Mouse (Mus musculus) forebrain, embryonic 12.5 days (tissue): ENCODE measurements around the gene Grm3. TPM values are rescaled to one million over a fixed set of nuclear protein-coding genes. Genes with fewer than 3 reads are reported as not detected.
A peak's percentile ranks its signal among the peaks of the same experiment; 100 is the strongest.

Experiments used
- ATAC-seq: fragments of 200-750 bp; cut with Nextera tagmentation; 2 replicates; pipeline ENCODE4 v1.8.0; 2017; ENCODE audit warnings: moderate TSS enrichment; ENCODE audit not compliant: low FRiP score
- H3K27ac ChIP-seq: fragments of 300-500 bp; sonication (generic); 2 replicates; pipeline ENCODE4 v1.5.1; 2016; ENCODE audit warnings: mild to moderate bottlenecking
- H3K27me3 ChIP-seq: fragments of 300-500 bp; sonication (generic); 2 replicates; pipeline ENCODE4 v1.6.1; 2016; ENCODE audit warnings: mild to moderate bottlenecking
- H3K36me3 ChIP-seq: fragments of 300-500 bp; sonication (generic); replicated peaks from 2 replicates; pipeline ENCODE4 v1.6.1; 2016; ENCODE audit warnings: mild to moderate bottlenecking
- H3K4me1 ChIP-seq: fragments of 300-500 bp; sonication (generic); 2 replicates; pipeline ENCODE4 v1.6.1; 2016
- H3K4me2 ChIP-seq: fragments of 300-500 bp; sonication (generic); 2 replicates; pipeline ENCODE4 v1.6.1; 2016; ENCODE audit warnings: mild to moderate bottlenecking, moderate library complexity
- H3K4me3 ChIP-seq: fragments of 300-500 bp; sonication (generic); replicated peaks from 2 replicates; pipeline ENCODE4 v1.5.1; 2016; ENCODE audit warnings: mild to moderate bottlenecking
- H3K9ac ChIP-seq: fragments of 300-500 bp; sonication (generic); 2 replicates; pipeline ENCODE4 v1.6.1; 2016; ENCODE audit warnings: mild to moderate bottlenecking
- H3K9me3 ChIP-seq: fragments of 300-500 bp; sonication (generic); 2 replicates; pipeline ENCODE4 v1.6.1; 2016
- WGBS: fragments of 180-500 bp; shearing (Covaris S2); methylation state at CpG from one replicate; pipeline ENCODE4 v1.1.7; 2016; 5-methylcytosine and 5-hydroxymethylcytosine counted together
- polyA plus RNA-seq: library from polyadenylated mRNA; unstranded; fragments of >200 nt; fragmentation: Nextera tagmentation; extraction: Ambion mirVana; gene quantifications from 2 replicates; pipeline ENCODE4 v1.2.1, GENCODE M21; 2016

The Grm3 gene
- 1.9 and 2.5 TPM in 2 replicates for polyA plus RNA-seq

DNA sequence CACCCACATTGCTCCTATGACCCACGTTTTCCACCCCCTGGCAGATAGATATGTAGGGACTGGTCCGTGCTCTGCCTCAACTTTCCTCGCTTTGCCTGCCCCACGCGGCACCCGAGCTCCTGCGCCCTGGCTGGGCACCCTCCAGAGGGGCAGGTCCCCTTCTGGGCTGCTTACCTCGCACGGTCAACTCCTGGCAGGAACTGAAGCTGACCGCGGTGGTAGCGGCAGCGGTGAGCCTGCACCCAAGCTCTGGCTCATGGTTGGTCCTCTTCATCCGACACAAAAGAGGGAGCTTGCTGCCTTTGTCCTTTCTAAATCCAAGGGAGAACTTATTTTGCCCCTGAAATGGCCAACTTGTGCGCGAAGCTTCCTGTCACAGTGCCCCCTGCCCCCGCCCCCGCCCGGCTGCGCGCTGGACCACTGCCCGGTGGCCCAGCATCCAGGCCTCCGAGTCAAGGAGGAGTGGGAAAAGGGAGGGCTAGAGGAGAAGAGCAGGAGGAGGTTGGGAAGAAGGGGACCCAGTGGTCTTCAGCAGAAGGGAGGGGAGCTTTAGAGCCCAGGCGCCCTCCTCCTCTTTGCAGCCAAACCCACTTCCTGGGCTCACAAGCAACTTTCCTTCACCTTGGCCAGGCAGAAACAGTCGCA, at the start of gene Grm3:
Grm3 (minus strand) TSS at position 215 of the 645 bp plus-strand sequence.
- Histone ChIP-seq H3K9me3 (no peaks in the 10 kb centered on the region), H3K27me3 (peaks cover 24% of the 10 kb centered on the region), H3K27ac (no peak within 1 kb of the TSS), H3K4me3 (peak within 1 kb of the TSS; percentile 50), H3K4me2 (peak within 1 kb of the TSS; percentile 96), H3K9ac (peak within 1 kb of the TSS; percentile 52), H3K4me1 (peaks cover 19% of the 10 kb centered on the region; the same call in 1 of the 2 replicates), H3K36me3 (no peaks in the 10 kb centered on the region)
- under 1% methylated on average over 24 of the region's 25 CpGs for WGBS
- ATAC-seq: peak; percentile 58

- Histone ChIP-seq H3K27ac (no peak overlapping the region), H3K4me2 (no peak overlapping the region), H3K36me3 (no peaks in the 10 kb centered on the region), H3K9me3 (no peaks in the 10 kb centered on the region), H3K27me3 (no peaks in the 10 kb centered on the region), H3K4me3 (no peak overlapping the region), H3K4me1 (no peaks in the 10 kb centered on the region), H3K9ac (no peak overlapping the region)
- 78% methylated on average over 2 of the region's 2 CpGs for WGBS
- no peak for ATAC-seq
Observed at GRCm38 (mm10) chr5:9755751-9756150, 30.8 kb upstream of the Grm3 start.

- no peak for ATAC-seq
- Histone ChIP-seq H3K36me3 (no peaks in the 10 kb centered on the region), H3K27ac (no peak overlapping the region), H3K27me3 (no peaks in the 10 kb centered on the region), H3K4me2 (no peak overlapping the region), H3K9me3 (no peaks in the 10 kb centered on the region), H3K4me3 (no peak overlapping the region), H3K4me1 (no peaks in the 10 kb centered on the region), H3K9ac (no peak overlapping the region)
- 65% methylated on average over 5 of the region's 5 CpGs for WGBS
Observed at GRCm38 (mm10) chr5:9748184-9748583, 23.2 kb upstream of the Grm3 start.

DNA sequence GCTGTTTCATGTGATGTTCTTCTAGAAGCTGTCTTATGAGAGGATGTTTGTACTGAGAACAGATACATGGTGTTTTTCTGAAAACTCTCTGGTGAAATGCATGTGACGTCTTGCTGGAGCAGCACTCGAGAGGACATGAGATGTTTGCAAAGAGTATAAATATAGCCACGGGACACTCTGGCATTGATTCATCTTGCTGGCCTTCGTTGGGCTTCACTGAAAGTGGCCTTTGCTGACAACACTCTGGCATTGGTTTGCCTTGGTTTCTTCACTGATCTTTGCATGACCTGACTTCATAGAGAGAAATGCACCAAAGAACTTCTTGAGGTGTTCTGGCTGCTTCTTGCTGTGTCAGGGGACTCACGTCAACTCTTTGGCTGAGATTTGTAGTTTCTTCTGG, 19.1 kb upstream of the Grm3 start:
- no peak for ATAC-seq
- no peak overlapping the region for H3K4me3 ChIP-seq
- 88% methylated on average over 5 of the region's 5 CpGs for WGBS
- H3K9ac ChIP-seq: no peak overlapping the region
- no peaks in the 10 kb centered on the region for H3K27me3 ChIP-seq
- H3K4me2 ChIP-seq: no peak overlapping the region
- H3K27ac ChIP-seq: no peak overlapping the region
- H3K4me1 ChIP-seq: no peaks in the 10 kb centered on the region
- no peaks in the 10 kb centered on the region for H3K36me3 ChIP-seq
- H3K9me3 ChIP-seq: no peaks in the 10 kb centered on the region

GRCm38 (mm10) chr5:9725601-9726268, 765 bp upstream of the Grm3 start:
- Histone ChIP-seq H3K9me3 (no peaks in the 10 kb centered on the region), H3K36me3 (no peaks in the 10 kb centered on the region), H3K4me2 (peak overlapping the region; percentile 96), H3K27me3 (peaks cover 24% of the 10 kb centered on the region), H3K9ac (peak overlapping the region; percentile 52), H3K4me3 (peak overlapping the region; percentile 50), H3K27ac (no peak overlapping the region), H3K4me1 (peaks cover 19% of the 10 kb centered on the region; the same call in 1 of the 2 replicates)
- peak; percentile 94 for ATAC-seq
- under 1% methylated on average over 22 of the region's 22 CpGs for WGBS

GRCm38 (mm10) chr5:9724287-9724955, 549 bp downstream of the Grm3 start:
- no peaks in the 10 kb centered on the region for H3K36me3 ChIP-seq
- no peaks in the 10 kb centered on the region for H3K9me3 ChIP-seq
- peak overlapping the region; percentile 50 for H3K4me3 ChIP-seq
- peaks cover 19% of the 10 kb centered on the region; the same call in 1 of the 2 replicates for H3K4me1 ChIP-seq
- no peak overlapping the region for H3K27ac ChIP-seq
- peak overlapping the region; percentile 96 for H3K4me2 ChIP-seq
- H3K27me3 ChIP-seq: peaks cover 24% of the 10 kb centered on the region
- peak; percentile 10; the same call in 1 of the 2 replicates for ATAC-seq
- WGBS: 10% methylated on average over 13 of the region's 13 CpGs
- H3K9ac ChIP-seq: peak overlapping the region; percentile 52; the same call in 1 of the 2 replicates

DNA sequence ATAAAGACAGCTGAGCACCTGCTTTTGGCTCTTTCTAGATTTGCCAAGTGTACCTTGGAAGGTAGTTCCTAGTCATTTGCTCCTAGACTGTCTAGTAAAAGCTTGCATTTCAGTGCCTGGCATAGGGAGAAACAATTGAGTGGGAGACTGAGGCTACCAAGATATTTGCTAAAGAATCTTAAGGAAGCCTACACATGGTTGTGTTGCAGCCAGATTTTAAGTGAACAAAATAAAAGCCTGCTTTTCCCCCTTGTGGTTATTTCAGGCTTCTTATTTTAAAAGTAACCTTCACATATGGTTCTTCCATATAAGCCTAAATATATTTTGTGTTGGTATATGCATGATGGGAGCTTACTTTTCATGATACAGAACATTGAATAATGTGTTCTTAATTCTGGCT, 3.8 kb downstream of the Grm3 start:
- no peak for ATAC-seq
- Histone ChIP-seq H3K4me3 (no peak overlapping the region), H3K27ac (no peak overlapping the region), H3K4me1 (peaks cover 19% of the 10 kb centered on the region; the same call in 1 of the 2 replicates), H3K27me3 (peaks cover 24% of the 10 kb centered on the region), H3K9me3 (no peaks in the 10 kb centered on the region), H3K4me2 (no peak overlapping the region), H3K9ac (no peak overlapping the region), H3K36me3 (no peaks in the 10 kb centered on the region)

DNA sequence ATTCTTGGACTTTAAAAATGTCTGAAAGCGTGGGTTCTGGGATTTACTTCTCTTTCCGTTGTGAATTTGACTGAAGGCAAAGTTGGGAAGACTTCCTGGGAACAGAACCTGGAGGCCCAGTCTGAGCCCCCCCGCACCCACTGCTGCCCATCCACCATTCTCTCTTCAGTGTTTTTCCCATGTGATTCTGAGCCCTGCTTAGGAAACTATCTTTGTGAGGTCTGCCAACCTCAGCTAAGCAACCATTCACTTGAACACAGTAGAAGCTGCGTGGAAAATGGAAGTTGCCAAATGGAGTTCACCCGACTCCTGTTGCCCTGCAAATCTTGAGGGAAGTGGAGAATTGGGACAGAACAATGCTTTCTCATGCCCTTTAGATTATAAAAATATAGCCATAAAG, 8.7 kb downstream of the Grm3 start:
- no peak for ATAC-seq
- Histone ChIP-seq H3K4me3 (no peak overlapping the region), H3K27ac (no peak overlapping the region), H3K4me1 (no peaks in the 10 kb centered on the region), H3K4me2 (no peak overlapping the region), H3K9ac (no peak overlapping the region), H3K9me3 (no peaks in the 10 kb centered on the region), H3K36me3 (no peaks in the 10 kb centered on the region), H3K27me3 (peaks cover 4% of the 10 kb centered on the region; the same call in 1 of the 2 replicates)
- 85% methylated on average over 5 of the region's 5 CpGs for WGBS

DNA sequence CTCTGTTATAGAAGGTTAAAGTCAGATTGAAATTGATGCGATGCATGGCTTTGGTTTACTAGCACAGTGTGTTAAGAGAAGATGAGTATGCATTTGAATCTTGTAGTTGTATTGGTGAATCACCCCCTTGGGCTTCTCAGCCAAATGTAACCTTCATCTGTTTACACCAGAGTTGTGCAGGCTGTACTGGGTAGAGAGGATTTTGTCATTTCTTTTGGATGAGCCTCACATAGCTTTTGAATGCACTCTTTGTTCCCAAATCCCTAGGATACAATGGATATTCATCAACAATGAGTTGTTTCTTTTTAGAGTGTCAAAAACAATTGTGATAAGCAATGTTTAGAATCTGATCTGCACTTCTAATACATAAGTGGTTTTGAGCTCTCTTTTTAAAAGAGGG, 17.9 kb downstream of the Grm3 start:
- Histone ChIP-seq H3K27me3 (peaks cover 21% of the 10 kb centered on the region), H3K4me3 (no peak overlapping the region), H3K4me2 (no peak overlapping the region), H3K4me1 (peaks cover 10% of the 10 kb centered on the region), H3K36me3 (no peaks in the 10 kb centered on the region), H3K27ac (no peak overlapping the region), H3K9me3 (no peaks in the 10 kb centered on the region), H3K9ac (no peak overlapping the region)
- 87% methylated on average over 1 of the region's 1 CpGs for WGBS
- ATAC-seq: no peak

- 6% methylated on average over 3 of the region's 3 CpGs for WGBS
- ATAC-seq: peak; percentile 81
- Histone ChIP-seq H3K9me3 (no peaks in the 10 kb centered on the region), H3K4me2 (no peak overlapping the region), H3K9ac (no peak overlapping the region), H3K27me3 (peaks cover 35% of the 10 kb centered on the region), H3K4me3 (no peak overlapping the region), H3K36me3 (no peaks in the 10 kb centered on the region), H3K4me1 (peaks cover 10% of the 10 kb centered on the region), H3K27ac (no peak overlapping the region)
Observed at GRCm38 (mm10) chr5:9703385-9704009, 21.5 kb downstream of the Grm3 start.

DNA sequence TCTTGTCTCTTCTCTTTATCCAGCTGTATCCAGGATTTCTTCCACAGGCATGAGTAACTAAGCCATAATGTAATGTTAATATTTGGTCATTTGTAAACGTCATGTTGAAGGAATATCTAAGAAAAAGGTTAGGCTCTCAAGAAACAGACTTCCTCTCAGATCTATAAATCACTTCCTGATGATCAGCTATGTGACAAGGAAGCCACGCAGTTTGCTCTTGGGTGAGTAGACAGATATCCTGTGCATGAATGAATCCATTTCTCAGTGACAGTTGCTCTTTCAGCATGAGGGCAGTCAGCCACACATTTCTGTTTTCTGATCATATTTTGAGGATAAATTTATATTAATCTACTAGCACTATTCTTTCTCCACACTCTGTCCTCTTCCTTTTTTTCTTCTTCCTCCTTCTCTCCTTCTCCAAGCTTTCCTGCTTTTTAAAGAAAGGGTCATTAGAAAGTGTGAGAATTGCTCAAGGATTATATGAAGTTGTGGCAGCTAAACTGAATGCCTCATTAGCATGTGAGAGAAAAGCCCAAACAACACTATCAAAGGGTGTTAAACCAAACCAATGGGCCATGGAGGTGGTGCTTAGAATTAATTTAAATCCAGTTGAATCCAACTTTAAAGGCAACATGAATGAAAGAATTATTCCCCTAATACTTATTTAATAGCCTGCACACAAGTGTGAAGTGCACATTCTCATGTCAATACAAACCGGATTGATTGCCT, 22.1 kb downstream of the Grm3 start:
- Histone ChIP-seq H3K4me2 (no peak overlapping the region), H3K9me3 (no peaks in the 10 kb centered on the region), H3K9ac (no peak overlapping the region), H3K27ac (no peak overlapping the region), H3K36me3 (no peaks in the 10 kb centered on the region), H3K4me1 (peaks cover 10% of the 10 kb centered on the region), H3K4me3 (no peak overlapping the region), H3K27me3 (peaks cover 32% of the 10 kb centered on the region)
- 6% methylated on average over 3 of the region's 3 CpGs for WGBS
- peak; percentile 87 for ATAC-seq

DNA sequence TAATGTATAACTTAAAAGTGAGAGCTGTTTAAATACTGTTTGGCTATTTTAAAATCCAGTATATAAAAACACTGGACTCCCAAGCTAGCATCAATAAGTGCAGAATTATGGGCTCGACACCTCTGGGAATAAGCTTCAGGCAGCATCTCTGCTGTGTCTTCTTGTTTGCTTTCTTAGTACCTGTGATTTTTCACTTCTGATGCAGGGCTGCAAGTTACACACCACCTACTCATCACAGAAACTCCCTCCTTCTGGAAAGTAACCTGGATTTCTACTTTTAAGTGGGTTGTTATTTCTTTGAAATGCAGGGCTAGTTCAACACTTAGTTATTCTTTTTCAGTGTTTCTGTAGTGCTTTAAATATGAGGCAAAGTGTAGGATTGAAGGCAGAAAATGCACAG, 32.6 kb downstream of the Grm3 start:
- Histone ChIP-seq H3K4me1 (peaks cover 7% of the 10 kb centered on the region; the same call in 1 of the 2 replicates), H3K9ac (no peak overlapping the region), H3K4me2 (no peak overlapping the region), H3K27ac (no peak overlapping the region), H3K4me3 (no peak overlapping the region), H3K27me3 (no peaks in the 10 kb centered on the region), H3K9me3 (no peaks in the 10 kb centered on the region), H3K36me3 (no peaks in the 10 kb centered on the region)
- no peak for ATAC-seq
- 88% methylated on average over 1 of the region's 1 CpGs for WGBS
